Mouse (Mus musculus) MEL (cell line): ENCODE measurements around the gene Harbi1. TPM values are rescaled to one million over a fixed set of nuclear protein-coding genes. Genes with fewer than 3 reads are reported as not detected.

Experiments used
- DNase-seq: peaks from one replicate; pipeline ENCODE4 v3.0.0; 2011; ENCODE audit warnings: low read depth, low spot score
- H3K27ac ChIP-seq: 2 replicates; pipeline ENCODE4 v1.5.1; 2012; ENCODE audit warnings: low read depth, mild to moderate bottlenecking, control low read depth, low read length, moderate library complexity; ENCODE audit not compliant: control insufficient read depth
- H3K27me3 ChIP-seq, 2 experiments: fragments of 150-350 bp in 1 of 2; sonication (generic) in 1 of 2; 2 replicates each; pipeline ENCODE4 v1.6.1; 2012; ENCODE audit warnings: low read length in 2 of 2, mild to moderate bottlenecking in 2 of 2, improper control_type of control experiment in 1 of 2, moderate library complexity in 1 of 2; ENCODE audit not compliant: insufficient read depth in 2 of 2, control insufficient read depth in 1 of 2
- H3K36me3 ChIP-seq, 2 experiments: 2 replicates each; pipeline ENCODE4 v1.6.1; 2012 to 2014; ENCODE audit warnings: low read length in 2 of 2, improper control_type of control experiment in 1 of 2, inconsistent platforms in 1 of 2, mild to moderate bottlenecking in 1 of 2; ENCODE audit not compliant: insufficient read depth in 2 of 2, control insufficient read depth in 1 of 2
- H3K4me1 ChIP-seq, 2 experiments: fragments of 150-350 bp in 1 of 2; sonication (generic) in 1 of 2; 2 replicates each; pipeline ENCODE4 v1.6.1; 2012; ENCODE audit warnings: low read length in 2 of 2, improper control_type of control experiment in 1 of 2, mild to moderate bottlenecking in 1 of 2; ENCODE audit not compliant: insufficient read depth in 2 of 2, control insufficient read depth in 1 of 2
- H3K4me3 ChIP-seq, 2 experiments: fragments of 150-350 bp in 1 of 2; sonication (generic) in 1 of 2; 2 replicates each; pipeline ENCODE4 v1.5.1; 2012; ENCODE audit warnings: low read depth in 2 of 2, low read length in 2 of 2, mild to moderate bottlenecking in 2 of 2, moderate library complexity in 2 of 2, control low read depth in 1 of 2, improper control_type of control experiment in 1 of 2; ENCODE audit not compliant: control insufficient read depth in 1 of 2, insufficient read depth in 1 of 2
- H3K79me2 ChIP-seq: 2 replicates; pipeline ENCODE4 v1.6.1; 2012; ENCODE audit warnings: mild to moderate bottlenecking, low read length, moderate library complexity; ENCODE audit not compliant: control insufficient read depth, poor library complexity, insufficient read depth
- H3K9ac ChIP-seq: 2 replicates; pipeline ENCODE4 v1.6.1; 2012; ENCODE audit warnings: low read depth, mild to moderate bottlenecking, control low read depth, low read length, moderate library complexity; ENCODE audit not compliant: control insufficient read depth, poor library complexity, severe bottlenecking
- H3K9me3 ChIP-seq: fragments of 150-350 bp; sonication (generic); replicated peaks from 2 replicates; pipeline ENCODE4 v1.6.1; 2012; ENCODE audit warnings: mild to moderate bottlenecking, low read length, improper control_type of control experiment, moderate library complexity; ENCODE audit not compliant: insufficient read depth
- BHLHE40 ChIP-seq: IDR thresholded peaks from 2 replicates; pipeline ENCODE4 v1.6.1; 2012; ENCODE audit warnings: low read depth, mild to moderate bottlenecking, inconsistent platforms, low read length, improper control_type of control experiment, borderline replicate concordance
- CHD1 ChIP-seq: IDR thresholded peaks from 2 replicates; pipeline ENCODE4 v1.6.1; 2012; ENCODE audit warnings: low read depth, mild to moderate bottlenecking, inconsistent platforms, low read length, improper control_type of control experiment
- CHD2 ChIP-seq: IDR thresholded peaks from 2 replicates; pipeline ENCODE4 v1.6.1; 2011; ENCODE audit warnings: low read length, improper control_type of control experiment
- CTCF ChIP-seq, 3 experiments: IDR thresholded peaks in 2 of 3; conservative IDR thresholded peaks in 1 of 3; 2 replicates each; pipeline ENCODE4 v1.5.1; 2011 to 2012; ENCODE audit warnings: low read length in 3 of 3, low read depth in 2 of 3, mild to moderate bottlenecking in 2 of 3, improper control_type of control experiment in 1 of 3, inconsistent platforms in 1 of 3, mixed read lengths in 1 of 3, moderate library complexity in 1 of 3; ENCODE audit not compliant: control insufficient read depth in 1 of 3, insufficient read depth in 1 of 3, poor library complexity in 1 of 3, severe bottlenecking in 1 of 3
- ETS1 ChIP-seq: IDR thresholded peaks from 2 replicates; pipeline ENCODE4 v1.6.1; 2012; ENCODE audit warnings: low read depth, mild to moderate bottlenecking, inconsistent platforms, low read length, improper control_type of control experiment, moderate library complexity
- HCFC1 ChIP-seq: IDR thresholded peaks from 2 replicates; pipeline ENCODE4 v1.6.1; 2012; ENCODE audit warnings: low read depth, mild to moderate bottlenecking, inconsistent platforms, low read length, improper control_type of control experiment, moderate library complexity
- KAT2A ChIP-seq: conservative IDR thresholded peaks from 2 replicates; pipeline ENCODE4 v1.6.1; 2012; ENCODE audit warnings: low read depth, low read length, improper control_type of control experiment, inconsistent platforms
- MAFK ChIP-seq: IDR thresholded peaks from 2 replicates; pipeline ENCODE4 v1.6.1; 2011; ENCODE audit warnings: low read depth, mild to moderate bottlenecking, low read length, improper control_type of control experiment, borderline replicate concordance
- MAX ChIP-seq: IDR thresholded peaks from 2 replicates; pipeline ENCODE4 v1.6.1; 2011; ENCODE audit warnings: low read length, improper control_type of control experiment
- MXI1 ChIP-seq: IDR thresholded peaks from 2 replicates; pipeline ENCODE4 v1.6.1; 2011; ENCODE audit warnings: mild to moderate bottlenecking, low read depth, low read length, improper control_type of control experiment
- MYB ChIP-seq: IDR thresholded peaks from 2 replicates; pipeline ENCODE4 v1.6.1; 2011; ENCODE audit warnings: mild to moderate bottlenecking, low read depth, low read length, improper control_type of control experiment
- NELFE ChIP-seq: IDR thresholded peaks from 2 replicates; pipeline ENCODE4 v1.6.1; 2011; ENCODE audit warnings: low read depth, low read length, improper control_type of control experiment
- POLR2AphosphoS2 ChIP-seq: IDR thresholded peaks from 2 replicates; pipeline ENCODE4 v1.6.1; 2011; ENCODE audit warnings: low read length, improper control_type of control experiment
- POLR2AphosphoS5 ChIP-seq: IDR thresholded peaks from 2 replicates; pipeline ENCODE4 v1.6.1; 2012; ENCODE audit warnings: low read depth, borderline replicate concordance, mild to moderate bottlenecking, inconsistent platforms, low read length, moderate library complexity, mixed read lengths
- RAD21 ChIP-seq: IDR thresholded peaks from 2 replicates; pipeline ENCODE4 v1.6.1; 2011; ENCODE audit warnings: mild to moderate bottlenecking, low read depth, low read length, improper control_type of control experiment
- SMC3 ChIP-seq: IDR thresholded peaks from 2 replicates; pipeline ENCODE4 v1.6.1; 2011; ENCODE audit warnings: low read depth, low read length, improper control_type of control experiment
- USF1 ChIP-seq: IDR thresholded peaks from 2 replicates; pipeline ENCODE4 v1.6.1; 2014; ENCODE audit warnings: low read depth, mild to moderate bottlenecking, inconsistent platforms, low read length, improper control_type of control experiment, moderate library complexity
- USF2 ChIP-seq, 2 experiments: IDR thresholded peaks; 2 replicates each; pipeline ENCODE4 v1.6.1; 2011 to 2012; ENCODE audit warnings: improper control_type of control experiment in 2 of 2, low read length in 2 of 2, borderline replicate concordance in 1 of 2, inconsistent platforms in 1 of 2, low read depth in 1 of 2, mild to moderate bottlenecking in 1 of 2; ENCODE audit not compliant: insufficient read depth in 1 of 2
- ZC3H11A ChIP-seq: IDR thresholded peaks from 2 replicates; pipeline ENCODE4 v1.6.1; 2012; ENCODE audit warnings: low read depth, mild to moderate bottlenecking, inconsistent platforms, low read length, improper control_type of control experiment
- ZKSCAN1 ChIP-seq: IDR thresholded peaks from 2 replicates; pipeline ENCODE4 v1.6.1; 2012; ENCODE audit warnings: low read depth, mild to moderate bottlenecking, inconsistent platforms, low read length, improper control_type of control experiment, moderate library complexity
- ZMIZ1 ChIP-seq: IDR thresholded peaks from 2 replicates; pipeline ENCODE4 v1.6.1; 2012; ENCODE audit warnings: low read depth, mild to moderate bottlenecking, inconsistent platforms, low read length, improper control_type of control experiment, moderate library complexity
- ZNF384 ChIP-seq: IDR thresholded peaks from 2 replicates; pipeline ENCODE4 v1.6.1; 2012; ENCODE audit warnings: low read depth, mild to moderate bottlenecking, inconsistent platforms, low read length, improper control_type of control experiment
- polyA plus RNA-seq, 2 experiments: library from polyadenylated mRNA; stranded (reverse) in 1 of 2; unstranded in 1 of 2; fragments of >175 nt in 1 of 2; fragments of >200 nt in 1 of 2; gene quantifications; 2 replicates each; pipeline versions ENCODE4 v1.2.1 to v1.2.4; 2012; ENCODE audit warnings: low replicate concordance in 2 of 2, low read depth in 1 of 2; ENCODE audit not compliant: insufficient read length in 2 of 2, insufficient read depth in 1 of 2, missing spikeins in 1 of 2
- total RNA-seq: library from RNA; depleted of rRNA; stranded (reverse); fragments of 300-350 nt; gene quantifications from 2 replicates; pipeline ENCODE4 v1.2.3, GENCODE M21; 2012

Harbi1 gene
- total and polyA plus RNA-seq, 3 experiments = 7.8 to 8.2 TPM; not detected in 1

- H3K79me2 ChIP-seq = no peaks in the 10 kb centered on the region
- TF ChIP-seq ETS1 (no peak), ZNF384 (no peak), POLR2AphosphoS2 (no peak), MYB (no peak), BHLHE40 (no peak), SMC3 (no peak), MXI1 (no peak), MAX (no peak), HCFC1 (no peak)
- H3K27me3 ChIP-seq = no peaks in the 10 kb centered on the region
- peaks cover 0 to 4% of the 10 kb centered on the region in 2 experiments; a peak in 1 of 4 replicates for H3K36me3 ChIP-seq
- peaks cover 0 to 2% of the 10 kb centered on the region in 2 experiments; a peak in 1 of 4 replicates for H3K4me1 ChIP-seq
- no peak for DNase-seq
- no peaks in the 10 kb centered on the region for H3K9me3 ChIP-seq
- no peak overlapping the region for H3K27ac ChIP-seq
- no peak overlapping the region for H3K4me3 ChIP-seq
- H3K9ac ChIP-seq = no peak overlapping the region
These were observed 42.9 kb upstream of the Harbi1 start for GRCm38 (mm10) chr2:91667747-91668146.

DNA sequence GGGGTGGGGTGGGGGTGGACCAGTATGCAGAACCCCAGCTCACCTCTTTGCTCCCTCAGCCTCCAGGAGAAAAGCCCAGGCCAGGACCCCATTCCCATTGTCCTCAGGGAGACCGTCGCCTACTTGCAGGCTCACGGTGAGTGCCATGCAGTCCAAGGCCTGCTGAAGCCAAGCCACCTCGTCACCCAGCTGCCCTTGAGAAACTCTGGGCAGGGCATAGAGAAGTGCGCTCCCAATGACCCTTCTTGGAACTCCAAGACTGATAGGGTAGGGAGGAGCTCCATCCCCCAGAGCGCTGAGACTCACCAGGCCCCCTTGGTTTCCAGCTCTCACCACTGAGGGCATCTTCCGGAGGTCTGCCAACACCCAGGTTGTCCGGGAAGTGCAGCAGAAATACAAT lies 41.3 kb upstream of the Harbi1 start:
- Histone ChIP-seq H3K79me2 (no peaks in the 10 kb centered on the region), H3K27me3 (no peaks in the 10 kb centered on the region), H3K4me3 (no peak overlapping the region), H3K9ac (no peak overlapping the region), H3K4me1 (peaks cover 0 to 2% of the 10 kb centered on the region in 2 experiments; a peak in 1 of 4 replicates), H3K36me3 (peaks cover 0 to 2% of the 10 kb centered on the region in 2 experiments; a peak in 1 of 4 replicates), H3K9me3 (no peaks in the 10 kb centered on the region), H3K27ac (no peak overlapping the region)
- TF ChIP-seq USF1 = no peak
- TF ChIP-seq ZC3H11A = no peak
- no peak for TF ChIP-seq RAD21
- TF ChIP-seq ETS1 = no peak
- TF ChIP-seq USF2 (IDR thresholded peaks at IDR 0.05; ENCODE audit: borderline replicate concordance in 1 of 2, insufficient read depth in 1 of 2, low read depth in 1 of 2, low read length in 2 of 2) = no peak
- no peak for TF ChIP-seq CTCF (IDR thresholded peaks at IDR 0.05 in 2 of 3, conservative IDR thresholded peaks at IDR 0.05 in 1 of 3; ENCODE audit: control insufficient read depth in 1 of 3, insufficient read depth in 1 of 3, low read depth in 2 of 3, low read length in 3 of 3, poor library complexity in 1 of 3, severe bottlenecking in 1 of 3)
- TF ChIP-seq CHD2 = no peak
- TF ChIP-seq NELFE = no peak
- TF ChIP-seq HCFC1 = no peak
- TF ChIP-seq CHD1 = no peak
- no peak for TF ChIP-seq ZNF384
- no peak for TF ChIP-seq ZMIZ1
- TF ChIP-seq BHLHE40 = no peak
- TF ChIP-seq ZKSCAN1 = no peak
- no peak for TF ChIP-seq MYB
- TF ChIP-seq POLR2AphosphoS5 = no peak
- TF ChIP-seq KAT2A = no peak
- TF ChIP-seq MAFK = no peak
- DNase-seq = no peak
